Mouse (Mus musculus) heart, embryonic 11.5 days (tissue): ENCODE data around the gene Atp2c1. TPM values are rescaled to one million over a fixed set of nuclear protein-coding genes. Genes with fewer than 3 reads are reported as not detected.
A peak's percentile ranks its signal among the peaks of the same experiment; 100 is the strongest.

Experiments used
- ATAC-seq: fragments of 200-750 bp; cut with Nextera tagmentation; replicated peaks from 2 replicates; pipeline ENCODE4 v1.8.0; 2017; ENCODE audit warnings: moderate library complexity; ENCODE audit not compliant: insufficient number of reproducible peaks, low FRiP score, low TSS enrichment
- H3K27ac ChIP-seq: fragments of 300-500 bp; sonication (generic); 2 replicates; pipeline ENCODE4 v1.5.1; 2014; ENCODE audit warnings: mild to moderate bottlenecking, low read depth, low read length
- H3K27me3 ChIP-seq: fragments of 300-500 bp; sonication (generic); 2 replicates; pipeline ENCODE4 v1.6.1; 2014; ENCODE audit warnings: mild to moderate bottlenecking, low read length, mixed read lengths; ENCODE audit not compliant: control insufficient read depth, insufficient read depth
- H3K36me3 ChIP-seq: fragments of 300-500 bp; sonication (generic); 2 replicates; pipeline ENCODE4 v1.6.1; 2014; ENCODE audit warnings: mild to moderate bottlenecking, low read length, moderate library complexity, mixed read lengths; ENCODE audit not compliant: control insufficient read depth, insufficient read depth
- H3K4me1 ChIP-seq: fragments of 300-500 bp; sonication (generic); 2 replicates; pipeline ENCODE4 v1.6.1; 2014; ENCODE audit warnings: low read length; ENCODE audit not compliant: control insufficient read depth, insufficient read depth
- H3K4me2 ChIP-seq: fragments of 300-500 bp; sonication (generic); 2 replicates; pipeline ENCODE4 v1.6.1; 2014; ENCODE audit warnings: mild to moderate bottlenecking, moderate library complexity
- H3K4me3 ChIP-seq: fragments of 300-500 bp; sonication (generic); 2 replicates; pipeline ENCODE4 v1.5.1; 2014; ENCODE audit warnings: low read depth, low read length
- H3K9ac ChIP-seq: fragments of 300-500 bp; sonication (generic); 2 replicates; pipeline ENCODE4 v1.6.1; 2014; ENCODE audit warnings: mild to moderate bottlenecking, low read depth, low read length, moderate library complexity
- H3K9me3 ChIP-seq: fragments of 300-500 bp; sonication (generic); replicated peaks from 2 replicates; pipeline ENCODE4 v1.6.1; 2016; ENCODE audit warnings: low read length; ENCODE audit not compliant: control insufficient read depth
- WGBS: fragments of 180-500 bp; shearing (Covaris S2); extraction: QIAGEN DNeasy Blood & Tissue Kit; methylation state at CpG from one replicate; pipeline ENCODE4 v1.1.7; 2014; ENCODE audit not compliant: insufficient replicate concordance; 5-methylcytosine and 5-hydroxymethylcytosine counted together
- polyA plus RNA-seq: library from polyadenylated mRNA; unstranded; fragments of >200 nt; fragmentation: Nextera tagmentation; extraction: Ambion mirVana; gene quantifications from 2 replicates; pipeline ENCODE4 v1.2.1, GENCODE M21; 2014

Gene Atp2c1
- polyA plus RNA-seq, 1 experiment from 2014 or later, result 53.0 TPM

- WGBS, result 63% methylated on average over 4 of the region's 4 CpGs
- ATAC-seq, result no peak
These were observed 24.7 kb downstream of the Atp2c1 start for GRCm38 (mm10) chr9:105502389-105502788.

DNA sequence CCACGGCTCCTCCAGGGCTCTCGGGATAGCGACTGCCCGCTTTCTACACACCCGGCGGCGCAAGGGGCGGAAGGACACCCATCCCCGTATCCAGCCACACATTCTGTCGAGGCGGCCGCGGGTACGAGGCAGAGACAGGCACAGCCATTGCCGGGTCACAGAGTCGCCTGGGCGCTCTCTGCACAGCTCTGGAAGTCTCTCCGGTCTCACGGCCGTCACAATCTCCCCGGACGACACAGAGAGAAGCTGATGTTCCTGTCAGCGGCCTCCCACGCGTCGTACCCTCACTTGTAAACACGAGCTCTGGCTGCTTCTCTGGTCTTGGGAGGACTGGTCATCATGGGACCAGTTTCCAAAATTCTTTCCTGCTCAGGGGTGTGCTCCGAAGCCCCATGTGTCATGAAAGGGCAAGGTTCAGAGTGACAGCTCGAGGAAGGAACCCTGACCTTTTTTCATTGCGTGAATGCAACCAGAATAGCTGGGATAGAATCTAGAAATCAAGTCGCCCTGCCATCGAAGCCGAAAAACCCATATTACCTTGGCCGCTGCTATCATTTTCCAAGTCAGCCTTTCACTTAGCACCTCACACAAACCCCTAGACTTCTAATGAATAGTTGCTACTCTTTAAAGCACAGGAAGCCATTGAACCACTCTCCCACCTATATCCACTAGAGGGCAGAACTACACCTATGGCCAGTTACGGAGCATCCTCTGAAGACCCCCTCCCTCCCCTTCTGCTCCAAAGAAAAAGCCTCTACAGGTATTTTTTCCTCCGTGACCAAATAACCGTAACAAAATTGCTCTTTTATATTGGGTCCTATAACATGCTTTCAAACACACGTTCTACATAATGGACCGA lies 31.6 kb downstream of the Atp2c1 start:
- Histone ChIP-seq H3K4me1 (peaks cover 3% of the 10 kb centered on the region; the same call in 1 of the 2 replicates), H3K9me3 (no peaks in the 10 kb centered on the region), H3K36me3 (no peaks in the 10 kb centered on the region), H3K27ac (peak overlapping the region; percentile 98), H3K9ac (peak overlapping the region; percentile 94), H3K27me3 (no peaks in the 10 kb centered on the region), H3K4me2 (peak overlapping the region; percentile 98), H3K4me3 (peak overlapping the region; percentile 92)
- WGBS, result 3% methylated on average over 39 of the region's 39 CpGs
- ATAC-seq, result no peak

More at GRCm38 (mm10) chr9:105502389-105502788, 24.7 kb downstream of the Atp2c1 start:
- Histone ChIP-seq H3K9me3 (no peaks in the 10 kb centered on the region), H3K27ac (no peak overlapping the region), H3K36me3 (no peaks in the 10 kb centered on the region), H3K9ac (no peak overlapping the region), H3K4me3 (no peak overlapping the region), H3K4me1 (no peaks in the 10 kb centered on the region), H3K4me2 (no peak overlapping the region), H3K27me3 (no peaks in the 10 kb centered on the region)

DNA sequence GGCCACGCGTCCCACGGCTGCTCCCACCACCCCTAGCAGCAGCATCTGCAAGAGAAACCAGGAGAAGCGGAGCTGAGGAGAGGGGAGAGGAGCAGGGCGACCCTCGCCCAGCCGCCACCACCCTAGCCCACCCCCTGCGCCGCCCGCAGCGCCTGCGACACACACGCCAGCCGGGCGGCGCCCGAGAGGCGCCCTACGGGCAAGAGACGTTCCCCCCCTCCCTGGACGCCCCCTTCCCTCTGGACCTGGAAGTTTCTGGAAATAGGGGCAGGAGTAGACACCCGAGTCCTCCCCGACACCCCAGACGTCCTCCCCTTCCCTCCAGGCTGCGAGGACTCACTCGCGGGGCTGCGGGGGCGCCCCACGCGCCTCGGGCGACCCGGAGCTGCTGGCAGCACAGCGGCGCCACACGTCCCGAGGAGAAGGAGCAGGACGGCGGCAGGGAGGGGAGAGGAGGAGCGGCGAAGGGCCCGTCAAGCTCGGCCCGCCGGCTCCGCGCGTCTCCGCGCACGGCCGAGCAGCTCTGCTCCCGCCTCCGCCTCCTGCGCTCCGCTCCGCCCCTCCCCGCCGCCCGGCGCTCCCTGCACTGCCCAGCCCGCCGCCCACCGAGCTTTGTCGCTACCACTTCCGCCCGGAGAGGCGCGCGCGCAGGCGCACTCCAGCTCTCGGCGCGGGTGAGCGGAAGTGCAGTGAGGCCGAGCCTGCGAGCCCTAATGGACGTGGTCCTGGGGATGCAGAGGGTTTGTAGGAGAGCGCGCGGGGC lies 32.4 kb downstream of the Atp2c1 start:
- Histone ChIP-seq H3K36me3 (no peaks in the 10 kb centered on the region), H3K27me3 (no peaks in the 10 kb centered on the region), H3K27ac (peak overlapping the region; percentile 98), H3K9me3 (no peaks in the 10 kb centered on the region), H3K4me2 (peak overlapping the region; percentile 98), H3K4me1 (peaks cover 3% of the 10 kb centered on the region; the same call in 1 of the 2 replicates), H3K4me3 (peak overlapping the region; percentile 92), H3K9ac (peak overlapping the region; percentile 94)
- WGBS, result 2% methylated on average over 64 of the region's 83 CpGs
- ATAC-seq, result peak; percentile 99

DNA sequence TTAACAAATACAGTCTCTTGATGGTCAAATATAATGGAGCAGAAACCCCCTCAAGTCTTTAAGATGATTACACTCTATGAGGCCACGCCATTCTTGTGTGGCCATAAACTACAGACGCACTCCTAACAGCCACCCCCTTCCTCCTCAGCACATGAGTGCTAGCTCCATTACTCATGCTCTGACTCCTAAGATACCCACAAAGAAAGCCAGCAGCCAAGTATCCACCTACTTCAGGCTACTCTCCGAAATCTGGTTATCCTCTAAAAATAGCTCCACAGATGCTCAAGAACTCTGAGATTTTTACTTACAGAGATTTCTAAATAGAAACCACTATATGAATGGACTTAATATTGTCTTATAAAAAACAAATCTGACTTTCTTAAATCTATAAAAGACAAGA lies 34.4 kb downstream of the Atp2c1 start:
- Histone ChIP-seq H3K4me2 (no peak overlapping the region), H3K27me3 (no peaks in the 10 kb centered on the region), H3K9me3 (no peaks in the 10 kb centered on the region), H3K27ac (no peak overlapping the region), H3K4me1 (peaks cover 17% of the 10 kb centered on the region), H3K9ac (no peak overlapping the region), H3K36me3 (no peaks in the 10 kb centered on the region), H3K4me3 (no peak overlapping the region)
- 39% methylated on average over 3 of the region's 3 CpGs for WGBS
- ATAC-seq, result no peak

- Histone ChIP-seq H3K4me2 (no peak overlapping the region), H3K4me1 (peaks cover 18% of the 10 kb centered on the region), H3K9me3 (no peaks in the 10 kb centered on the region), H3K27me3 (no peaks in the 10 kb centered on the region), H3K4me3 (no peak overlapping the region), H3K36me3 (no peaks in the 10 kb centered on the region), H3K27ac (no peak overlapping the region; the same call in 1 of the 2 replicates), H3K9ac (no peak overlapping the region)
- no peak for ATAC-seq
- WGBS, result 57% methylated on average over 5 of the region's 5 CpGs
These were observed 38.8 kb downstream of the Atp2c1 start for GRCm38 (mm10) chr9:105488363-105488762.

- Histone ChIP-seq H3K36me3 (no peaks in the 10 kb centered on the region), H3K4me3 (no peak overlapping the region), H3K9me3 (no peaks in the 10 kb centered on the region), H3K27me3 (no peaks in the 10 kb centered on the region), H3K4me2 (no peak overlapping the region), H3K27ac (no peak overlapping the region), H3K9ac (no peak overlapping the region), H3K4me1 (peaks cover 24% of the 10 kb centered on the region)
- no peak for ATAC-seq
- 75% methylated on average over 5 of the region's 5 CpGs for WGBS
These were observed 42.6 kb downstream of the Atp2c1 start for GRCm38 (mm10) chr9:105484338-105485084.

DNA sequence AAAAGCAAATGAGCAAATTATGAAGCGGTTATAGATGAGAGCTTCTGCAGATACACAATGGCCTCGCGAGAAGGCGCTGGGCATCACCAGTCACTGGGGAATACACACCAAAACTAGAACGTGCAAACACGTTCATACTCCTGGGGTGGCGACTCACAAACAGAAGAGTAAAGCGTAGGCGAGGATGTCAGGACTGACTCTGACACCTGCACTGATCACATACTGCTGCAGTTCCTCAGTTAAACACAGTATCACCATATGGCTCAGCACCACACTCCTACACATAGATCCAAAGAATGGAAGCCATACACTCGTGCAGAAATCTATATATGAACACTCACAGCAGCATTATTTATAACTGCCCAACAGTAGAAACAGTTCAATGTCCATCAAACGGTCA lies 43.2 kb downstream of the Atp2c1 start:
- H3K9me3 ChIP-seq, result no peaks in the 10 kb centered on the region
- 88% methylated on average over 11 of the region's 11 CpGs for WGBS
- no peaks in the 10 kb centered on the region for H3K36me3 ChIP-seq
- H3K4me3 ChIP-seq, result no peak overlapping the region
- H3K4me1 ChIP-seq, result peaks cover 21% of the 10 kb centered on the region
- no peak overlapping the region for H3K27ac ChIP-seq
- H3K4me2 ChIP-seq, result no peak overlapping the region
- H3K27me3 ChIP-seq, result no peaks in the 10 kb centered on the region
- H3K9ac ChIP-seq, result no peak overlapping the region
- ATAC-seq, result no peak

GRCm38 (mm10) chr9:105482715-105483510 lies 44.2 kb downstream of the Atp2c1 start:
- no peak overlapping the region for H3K4me2 ChIP-seq
- ATAC-seq, result no peak
- 91% methylated on average over 4 of the region's 4 CpGs for WGBS

More at GRCm38 (mm10) chr9:105482715-105483510, 44.2 kb downstream of the Atp2c1 start:
- no peak overlapping the region for H3K27ac ChIP-seq
- no peaks in the 10 kb centered on the region for H3K9me3 ChIP-seq
- peaks cover 11% of the 10 kb centered on the region for H3K4me1 ChIP-seq
- no peaks in the 10 kb centered on the region for H3K27me3 ChIP-seq
- H3K9ac ChIP-seq, result no peak overlapping the region
- no peak overlapping the region for H3K4me3 ChIP-seq
- no peaks in the 10 kb centered on the region for H3K36me3 ChIP-seq
